Mouse (Mus musculus) monocyte, adult 2 months (primary cell): ENCODE data around the gene Pgp.

ENCODE experiments used
- DNase-seq, 2 experiments: peaks; one replicate each; pipeline ENCODE4 v3.0.0; 2022; ENCODE audit warnings: low spot score in 2 of 2, low read depth in 1 of 2

Gene Pgp

DNA sequence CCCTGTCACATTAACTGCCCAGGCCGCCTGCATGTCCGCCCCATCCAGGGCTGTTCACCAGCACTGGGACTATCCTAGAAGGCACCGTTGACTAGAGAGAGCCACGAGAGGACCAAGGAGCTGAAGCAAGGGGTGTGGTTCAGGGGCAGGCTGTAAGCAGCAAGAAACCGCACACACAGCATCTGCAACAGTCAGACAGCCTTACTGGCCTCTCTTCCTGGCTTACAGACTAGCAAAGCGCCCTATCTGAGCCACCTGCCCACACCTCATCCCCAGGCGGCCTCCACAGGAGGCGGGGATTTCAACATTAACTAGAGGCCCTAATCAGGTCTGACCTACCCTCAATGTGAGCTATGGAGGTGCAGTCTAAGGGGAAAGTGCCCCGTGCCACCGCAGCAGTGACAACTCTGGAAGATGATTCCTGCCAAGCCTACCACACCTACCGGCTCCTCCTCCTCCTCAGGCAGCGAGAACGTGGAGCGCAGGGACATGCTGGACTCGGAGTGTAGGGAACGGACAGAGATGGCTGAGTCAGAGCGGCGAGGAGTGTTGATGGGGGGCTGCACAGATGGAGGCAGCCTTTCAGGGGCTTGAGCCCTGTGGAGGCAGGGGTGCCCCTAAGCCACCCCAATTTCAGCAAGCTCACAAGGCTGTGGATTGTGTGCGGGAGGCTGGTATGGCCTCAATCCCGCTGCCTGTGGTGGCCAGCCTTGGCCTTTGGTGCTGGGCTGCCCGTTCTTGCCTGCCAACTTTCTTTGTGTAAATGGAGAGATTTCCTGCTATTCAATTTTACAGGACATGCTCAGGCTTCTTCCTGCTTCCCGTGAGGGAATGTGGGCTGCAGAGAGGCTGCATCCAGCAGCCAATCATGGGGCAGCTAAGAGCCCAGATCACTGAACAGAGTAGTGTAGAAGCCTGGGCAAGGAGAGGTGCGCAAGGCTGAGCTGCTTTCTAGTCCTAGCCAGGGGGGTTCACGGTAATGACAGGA is 44.4 kb downstream of the Pgp start:
- no peak for DNase-seq

DNA sequence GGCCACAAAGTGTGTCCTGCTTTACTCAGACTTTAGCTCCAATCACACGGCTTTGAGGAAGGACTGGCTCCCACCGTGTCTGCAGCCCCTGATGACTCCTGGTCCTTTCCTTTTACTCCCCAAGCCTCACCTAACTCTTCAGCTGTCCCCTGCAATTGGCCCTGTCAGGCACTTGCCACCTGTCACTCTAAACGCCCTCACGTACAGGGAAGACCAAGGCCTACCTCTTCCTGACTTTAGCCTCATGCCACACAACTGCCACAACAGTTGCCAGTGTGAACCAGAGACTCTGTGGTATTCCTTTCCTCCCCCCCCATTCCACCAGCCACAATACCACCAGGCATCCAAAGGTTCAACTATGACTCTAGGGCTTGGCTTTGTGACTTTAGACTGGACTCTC is 50.3 kb downstream of the Pgp start:
- DNase-seq = no peak
